Mouse (Mus musculus) thymus, adult 2 months (tissue): Measurements from ENCODE around the gene Prps2. TPM values are rescaled to one million over a fixed set of nuclear protein-coding genes. Genes with fewer than 3 reads are reported as not detected.
"Not testable (repeated sequence)": the region's sequence is repeated elsewhere in the genome, so short reads cannot be mapped to it uniquely, and the experiment has no call there.

Experiments used
- DNase-seq: peaks from one replicate; pipeline ENCODE4 v3.0.0; 2021
- H3K27ac ChIP-seq: fragments of 200-500 bp; 2 replicates; pipeline ENCODE4 v1.5.1; 2012; ENCODE audit warnings: low read length, control low read depth; ENCODE audit not compliant: control insufficient read depth, insufficient read depth
- H3K27me3 ChIP-seq: fragments of 200-500 bp; 2 replicates; pipeline ENCODE4 v1.6.1; 2012; ENCODE audit warnings: mild to moderate bottlenecking, low read length, moderate library complexity, mixed read lengths; ENCODE audit not compliant: control insufficient read depth, insufficient read depth
- H3K36me3 ChIP-seq: fragments of 200-500 bp; 2 replicates; pipeline ENCODE4 v1.6.1; 2012; ENCODE audit warnings: mild to moderate bottlenecking, low read length, moderate library complexity; ENCODE audit not compliant: control insufficient read depth, insufficient read depth
- H3K4me1 ChIP-seq: fragments of 200-500 bp; replicated peaks from 2 replicates; pipeline ENCODE4 v1.6.1; 2012; ENCODE audit warnings: low read length; ENCODE audit not compliant: control insufficient read depth, insufficient read depth
- H3K4me3 ChIP-seq: fragments of 200-500 bp; 2 replicates; pipeline ENCODE4 v1.5.1; 2012; ENCODE audit warnings: mild to moderate bottlenecking, low read length, control low read depth, moderate library complexity; ENCODE audit not compliant: control insufficient read depth, insufficient read depth
- CTCF ChIP-seq: fragments of 200-500 bp; IDR thresholded peaks from 2 replicates; pipeline ENCODE4 v1.5.1; 2012; ENCODE audit warnings: mild to moderate bottlenecking, control low read depth, low read length, moderate library complexity, borderline replicate concordance; ENCODE audit not compliant: control insufficient read depth, poor library complexity, insufficient read depth; ENCODE audit errors: extremely low read depth
- POLR2A ChIP-seq: fragments of 200-500 bp; IDR thresholded peaks from 2 replicates; pipeline ENCODE4 v1.6.1; 2012; ENCODE audit warnings: mild to moderate bottlenecking, low read length, control low read depth, moderate library complexity; ENCODE audit not compliant: control insufficient read depth, poor library complexity, insufficient read depth; ENCODE audit errors: extremely low read depth
- WGBS: fragments of 180-500 bp; shearing (Covaris S2); methylation state at CpG from one replicate; pipeline ENCODE4 v1.1.7; 2018; 5-methylcytosine and 5-hydroxymethylcytosine counted together
- polyA plus RNA-seq: library from polyadenylated mRNA; depleted of rRNA; stranded (reverse); fragments of >200 nt; gene quantifications from 2 replicates; pipeline ENCODE4 v1.2.3, GENCODE M21; 2012; rRNA removed

Prps2 gene
- polyA plus RNA-seq, result 141 and 187 TPM in 2 replicates

DNA sequence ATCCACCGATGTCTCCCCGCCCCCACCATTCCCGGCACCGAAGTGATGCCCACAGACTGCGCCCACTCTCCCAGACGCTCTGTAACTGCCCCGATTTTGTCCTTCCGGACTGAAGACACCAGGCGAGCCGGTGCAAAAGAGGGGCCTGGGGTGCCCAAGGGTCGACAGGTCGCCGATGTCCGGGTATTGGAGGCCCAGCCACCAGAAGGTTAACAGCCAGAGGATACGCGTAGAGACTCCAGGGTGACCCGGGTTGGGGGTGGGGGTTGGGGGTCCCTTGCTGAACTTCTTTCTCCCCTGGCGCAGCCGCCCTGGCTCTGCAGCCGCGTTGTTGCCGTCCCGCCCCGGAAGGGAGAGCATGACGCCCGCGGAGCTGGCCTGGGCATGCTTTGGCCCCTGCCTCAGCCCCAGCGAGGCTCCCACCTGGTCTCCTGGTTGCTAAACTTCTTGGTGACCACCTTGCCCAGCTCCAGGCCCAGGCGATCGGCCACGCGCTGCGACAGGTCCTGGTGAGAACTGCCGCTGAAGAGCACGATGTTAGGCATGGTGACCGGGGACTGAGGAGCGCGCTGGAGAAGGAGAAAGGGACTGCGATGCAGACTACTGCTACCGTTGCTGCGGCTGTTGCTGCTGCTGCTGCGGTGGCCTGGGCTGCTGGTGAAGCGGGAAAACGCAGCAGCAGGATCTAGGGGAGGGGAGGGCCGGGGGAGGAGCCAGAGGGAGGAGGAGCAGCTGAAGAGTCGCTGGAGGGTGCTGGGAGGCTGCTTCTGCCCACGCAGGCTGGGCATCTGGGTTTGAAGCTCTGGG lies at the start of gene Prps2:
Gene Prps2, minus strand, starts transcription at position 703 of the 807 bp plus-strand sequence.
- DNase-seq, result peak; percentile 60
- WGBS, result 2% methylated on average over 27 of the region's 47 CpGs
- Histone ChIP-seq H3K27me3 (no peaks in the 10 kb centered on the region), H3K36me3 (peaks cover 4% of the 10 kb centered on the region; the same call in 1 of the 2 replicates), H3K4me1 (peaks cover 13% of the 10 kb centered on the region; the same call in 1 of the 2 replicates), H3K27ac (peak within 1 kb of the TSS; percentile 73), H3K4me3 (peak within 1 kb of the TSS; percentile 94)
- TF ChIP-seq CTCF, result no peak
- TF ChIP-seq POLR2A, result peak; percentile 44; the same call in 1 of the 2 replicates

DNA sequence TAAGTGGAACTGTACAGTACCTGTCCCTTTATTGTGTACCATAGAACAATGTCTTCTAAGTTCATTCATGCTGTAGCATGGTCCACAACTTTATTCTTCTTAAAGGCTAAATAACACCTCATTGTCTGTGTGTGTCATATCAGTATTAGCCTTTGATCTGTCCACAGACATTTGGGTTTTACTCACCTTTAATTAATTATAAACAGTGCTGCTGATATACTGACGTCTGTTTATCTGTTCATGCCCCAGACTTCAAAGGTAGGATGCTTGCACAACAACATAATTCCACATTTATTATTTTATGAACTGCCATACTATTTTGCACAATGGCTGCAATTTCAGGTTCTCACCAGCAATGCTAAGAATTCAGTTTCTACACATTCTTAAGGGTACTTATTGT lies 35.1 kb upstream of the Prps2 start:
- Histone ChIP-seq H3K27me3 (no peaks in the 10 kb centered on the region), H3K4me1 (no peaks in the 10 kb centered on the region; the same call in 1 of the 2 replicates), H3K4me3 (no peak overlapping the region), H3K36me3 (no peaks in the 10 kb centered on the region), H3K27ac (no peak overlapping the region)
- DNase-seq, result no peak
- 87% methylated on average over 1 of the region's 1 CpGs for WGBS
- TF ChIP-seq CTCF (no peak), POLR2A (no peak)

- TF ChIP-seq CTCF, result no peak
- no peak for TF ChIP-seq POLR2A
- DNase-seq, result no peak
- Histone ChIP-seq H3K27me3 (no peaks in the 10 kb centered on the region), H3K27ac (no peak overlapping the region), H3K4me3 (no peak overlapping the region), H3K36me3 (no peaks in the 10 kb centered on the region), H3K4me1 (no peaks in the 10 kb centered on the region)
- 87% methylated on average over 3 of the region's 3 CpGs for WGBS
Measured at GRCm38 (mm10) chrX:167394940-167395339, 12.4 kb upstream of the Prps2 start.

DNA sequence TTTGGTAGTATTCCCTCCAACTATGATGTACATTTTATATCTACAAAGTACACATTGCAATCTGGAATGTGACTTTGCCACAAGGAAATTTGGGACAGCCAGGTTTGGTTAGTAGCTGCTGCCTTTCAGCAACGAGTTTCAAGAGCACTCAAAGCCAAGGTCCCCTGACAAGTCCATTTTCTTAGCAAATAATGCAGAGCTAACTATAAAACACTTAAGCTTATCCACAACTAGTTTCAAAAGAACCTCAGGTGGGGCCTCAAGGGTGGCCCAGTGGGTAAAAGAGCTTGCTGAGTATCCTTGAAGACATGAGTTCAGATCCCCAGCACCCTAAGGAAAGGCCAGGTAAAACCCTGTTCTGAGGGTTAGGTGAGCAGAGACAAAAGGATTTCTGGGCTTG lies 4.1 kb upstream of the Prps2 start:
- H3K36me3 ChIP-seq, result no peaks in the 10 kb centered on the region
- peaks cover 4% of the 10 kb centered on the region; the same call in 1 of the 2 replicates for H3K4me1 ChIP-seq
- no peaks in the 10 kb centered on the region for H3K27me3 ChIP-seq
- no peak overlapping the region for H3K4me3 ChIP-seq
- WGBS, result 67% methylated on average over 1 of the region's 1 CpGs
- TF ChIP-seq POLR2A (no peak), CTCF (no peak)
- no peak for DNase-seq
- no peak overlapping the region for H3K27ac ChIP-seq

GRCm38 (mm10) chrX:167382854-167383186 lies 271 bp upstream of the Prps2 start:
- peaks cover 4% of the 10 kb centered on the region; the same call in 1 of the 2 replicates for H3K36me3 ChIP-seq
- no peaks in the 10 kb centered on the region for H3K27me3 ChIP-seq
- peaks cover 13% of the 10 kb centered on the region; the same call in 1 of the 2 replicates for H3K4me1 ChIP-seq
- no peak for DNase-seq
- no peak for TF ChIP-seq POLR2A
- no peak for TF ChIP-seq CTCF
- 14% methylated on average over 7 of the region's 7 CpGs for WGBS
- H3K4me3 ChIP-seq, result peak overlapping the region; percentile 94
- H3K27ac ChIP-seq, result peak overlapping the region; percentile 70

DNA sequence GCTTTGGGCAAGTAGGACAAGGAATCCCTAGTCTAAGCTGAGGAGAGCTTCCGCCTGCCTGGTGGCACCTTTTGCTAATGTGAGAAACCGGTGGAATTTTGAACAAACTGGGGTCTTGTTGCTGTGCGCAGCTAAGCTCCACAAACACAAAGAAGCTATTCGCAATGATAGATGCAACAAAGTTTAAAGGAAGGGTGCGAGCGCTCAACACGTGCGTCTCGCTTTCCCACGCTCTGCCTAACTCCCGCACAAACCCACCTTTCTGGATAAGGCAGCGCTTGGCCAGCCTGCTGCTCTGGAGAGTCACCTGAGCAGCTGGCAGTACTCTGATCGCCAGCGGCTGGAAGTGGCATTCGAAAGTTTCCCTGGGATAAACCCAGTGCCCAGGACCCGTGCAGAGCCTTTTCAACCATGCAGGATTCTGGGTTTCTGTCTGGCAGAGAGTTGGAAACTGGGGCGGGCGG lies 934 bp downstream of the Prps2 start:
- peak overlapping the region; percentile 94 for H3K4me3 ChIP-seq
- H3K4me1 ChIP-seq, result peaks cover 13% of the 10 kb centered on the region; the same call in 1 of the 2 replicates
- 3% methylated on average over 18 of the region's 18 CpGs for WGBS
- H3K27me3 ChIP-seq, result no peaks in the 10 kb centered on the region
- no peak for DNase-seq
- TF ChIP-seq POLR2A, result no peak
- no peak for TF ChIP-seq CTCF
- H3K27ac ChIP-seq, result peak overlapping the region; percentile 73
- peaks cover 4% of the 10 kb centered on the region; the same call in 1 of the 2 replicates for H3K36me3 ChIP-seq

GRCm38 (mm10) chrX:167380073-167380472 lies 2.5 kb downstream of the Prps2 start:
- no peak for DNase-seq
- Histone ChIP-seq H3K4me3 (no peak overlapping the region), H3K36me3 (peaks cover 10% of the 10 kb centered on the region), H3K4me1 (peaks cover 13% of the 10 kb centered on the region; the same call in 1 of the 2 replicates), H3K27me3 (no peaks in the 10 kb centered on the region), H3K27ac (no peak overlapping the region)
- 65% methylated on average over 4 of the region's 4 CpGs for WGBS
- TF ChIP-seq CTCF, result no peak

DNA sequence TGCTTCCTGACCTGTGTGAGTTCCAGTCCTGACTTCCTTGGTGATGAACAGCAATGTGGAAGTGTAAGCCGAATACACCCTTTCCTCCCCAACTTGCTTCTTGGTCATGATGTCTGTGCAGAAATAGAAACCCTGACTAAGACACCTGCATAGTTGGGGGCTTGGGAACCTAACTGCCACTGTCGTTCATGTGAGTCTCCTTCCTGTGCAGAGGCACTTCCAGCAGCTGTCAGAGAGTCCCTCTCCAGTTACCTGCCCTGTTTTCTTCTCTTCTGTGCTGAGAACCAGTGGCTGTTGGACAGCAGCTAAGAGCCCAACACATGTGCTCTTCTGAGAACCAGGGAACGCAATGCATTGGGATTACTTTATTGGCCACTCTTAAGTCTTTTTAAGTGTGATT lies 21.3 kb downstream of the Prps2 start:
- H3K4me3 ChIP-seq, H3K27me3 ChIP-seq: not testable (repeated sequence)
- H3K4me1 ChIP-seq, result peaks cover 19% of the 10 kb centered on the region
- DNase-seq, result peak; percentile 39
- H3K27ac ChIP-seq, result peak overlapping the region; percentile 96
- H3K36me3 ChIP-seq, result peaks cover 16% of the 10 kb centered on the region
- 17% methylated on average over 3 of the region's 3 CpGs for WGBS
